Mouse (Mus musculus) MEL (cell line): Measurements from ENCODE around the gene Kcnab1.

ENCODE experiments used
- CHD2 ChIP-seq: IDR thresholded peaks from 2 replicates; pipeline ENCODE4 v1.6.1; 2011; ENCODE audit warnings: low read length, improper control_type of control experiment
- CTCF ChIP-seq, 3 experiments: IDR thresholded peaks in 2 of 3; conservative IDR thresholded peaks in 1 of 3; 2 replicates each; pipeline ENCODE4 v1.5.1; 2011 to 2012; ENCODE audit warnings: low read length in 3 of 3, low read depth in 2 of 3, mild to moderate bottlenecking in 2 of 3, improper control_type of control experiment in 1 of 3, inconsistent platforms in 1 of 3, mixed read lengths in 1 of 3, moderate library complexity in 1 of 3; ENCODE audit not compliant: control insufficient read depth in 1 of 3, insufficient read depth in 1 of 3, poor library complexity in 1 of 3, severe bottlenecking in 1 of 3
- KAT2A ChIP-seq: conservative IDR thresholded peaks from 2 replicates; pipeline ENCODE4 v1.6.1; 2012; ENCODE audit warnings: low read depth, low read length, improper control_type of control experiment, inconsistent platforms
- MEF2A ChIP-seq: IDR thresholded peaks from 2 replicates; pipeline ENCODE4 v1.6.1; 2014; ENCODE audit warnings: low read depth, mild to moderate bottlenecking, inconsistent platforms, low read length, improper control_type of control experiment; ENCODE audit not compliant: poor library complexity, insufficient replicate concordance, severe bottlenecking; ENCODE audit errors: extremely low read depth
- NELFE ChIP-seq: IDR thresholded peaks from 2 replicates; pipeline ENCODE4 v1.6.1; 2011; ENCODE audit warnings: low read depth, low read length, improper control_type of control experiment
- NRF1 ChIP-seq: IDR thresholded peaks from 2 replicates; pipeline ENCODE4 v1.6.1; 2014; ENCODE audit warnings: low read depth, mild to moderate bottlenecking, inconsistent platforms, low read length, improper control_type of control experiment, moderate library complexity; ENCODE audit not compliant: poor library complexity, insufficient read depth, severe bottlenecking
- TAL1 ChIP-seq: IDR thresholded peaks from 2 replicates; pipeline ENCODE4 v1.6.1; 2012; ENCODE audit warnings: mild to moderate bottlenecking, inconsistent platforms, low read length, moderate library complexity, mixed read lengths
- USF1 ChIP-seq: IDR thresholded peaks from 2 replicates; pipeline ENCODE4 v1.6.1; 2014; ENCODE audit warnings: low read depth, mild to moderate bottlenecking, inconsistent platforms, low read length, improper control_type of control experiment, moderate library complexity

DNA sequence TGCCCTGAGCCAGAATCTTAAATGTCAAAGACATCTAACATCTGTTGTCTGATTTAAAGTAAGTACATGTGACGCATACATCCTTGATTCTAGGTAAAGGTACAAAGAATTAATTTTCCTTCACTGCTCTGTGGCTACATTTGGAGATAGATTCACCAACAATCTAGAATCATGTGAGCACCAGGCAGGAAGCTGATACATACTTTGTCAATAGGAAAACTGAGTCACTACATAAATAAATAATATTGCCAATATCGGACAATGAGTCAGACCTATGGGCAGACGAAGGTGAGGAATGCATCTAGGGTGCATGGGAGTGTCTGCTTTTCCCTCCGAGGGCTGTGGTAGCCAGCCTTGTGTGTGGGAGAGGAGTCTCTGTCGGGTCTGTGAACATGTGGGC, 25.7 kb downstream of the Kcnab1 start:
- TF ChIP-seq CHD2, result no peak
- no peak for TF ChIP-seq TAL1
- TF ChIP-seq NELFE, result no peak
- TF ChIP-seq MEF2A, result no peak
- TF ChIP-seq KAT2A, result no peak
- TF ChIP-seq CTCF (IDR thresholded peaks at IDR 0.05 in 2 of 3, conservative IDR thresholded peaks at IDR 0.05 in 1 of 3; ENCODE audit: control insufficient read depth in 1 of 3, insufficient read depth in 1 of 3, low read depth in 2 of 3, low read length in 3 of 3, poor library complexity in 1 of 3, severe bottlenecking in 1 of 3), result no peak
- no peak for TF ChIP-seq NRF1
- TF ChIP-seq USF1, result no peak
